Mouse (Mus musculus): ENCODE results near the gene Shank2.

- TF ChIP-seq EP300 (IDR thresholded peaks at IDR 0.05) (no peak), CTCF (IDR thresholded peaks at IDR 0.05) (no peak)
These were observed 260.9 kb downstream of the Shank2 start for GRCm38 (mm10) chr7:144262666-144263065.

All from lung, postnatal 0 days (tissue).